Mouse (Mus musculus) myocyte (in vitro differentiated cells): Measurements from ENCODE around the gene Fcho2.

Experiments used
- CEBPB ChIP-seq: IDR thresholded peaks from 2 replicates; pipeline ENCODE4 v1.6.1; 2011; ENCODE audit warnings: mild to moderate bottlenecking, moderate library complexity; ENCODE audit not compliant: poor library complexity, insufficient read depth, severe bottlenecking
- MAX ChIP-seq: IDR thresholded peaks from one replicate; pipeline ENCODE4 v1.6.1; 2011; ENCODE audit warnings: low read depth, mild to moderate bottlenecking, control low read depth
- MYOG ChIP-seq, 3 experiments: IDR thresholded peaks; one replicate each; pipeline ENCODE4 v1.6.1; 2011; ENCODE audit warnings: control low read depth in 2 of 3, low read depth in 2 of 3, mild to moderate bottlenecking in 2 of 3; ENCODE audit not compliant: insufficient read length in 2 of 3, control insufficient read depth in 1 of 3, insufficient read depth in 1 of 3
- POLR2A ChIP-seq: IDR thresholded peaks from one replicate; pipeline ENCODE4 v1.6.1; 2011; ENCODE audit warnings: low read depth, mild to moderate bottlenecking, control low read depth, moderate library complexity; ENCODE audit not compliant: insufficient read length
- POLR2AphosphoS2 ChIP-seq: IDR thresholded peaks from one replicate; pipeline ENCODE4 v1.6.1; 2011; ENCODE audit warnings: low read depth, control low read depth; ENCODE audit not compliant: insufficient read length
- REST ChIP-seq: IDR thresholded peaks from one replicate; pipeline ENCODE4 v1.6.1; 2011; ENCODE audit warnings: mild to moderate bottlenecking, control low read depth, moderate library complexity; ENCODE audit not compliant: insufficient read depth, insufficient read length
- SRF ChIP-seq: IDR thresholded peaks from one replicate; pipeline ENCODE4 v1.6.1; 2011; ENCODE audit warnings: low read depth; ENCODE audit not compliant: control insufficient read depth, insufficient read length
- TCF12 ChIP-seq: IDR thresholded peaks from one replicate; pipeline ENCODE4 v1.6.1; 2011; ENCODE audit warnings: mild to moderate bottlenecking, control low read depth; ENCODE audit not compliant: poor library complexity, insufficient read depth, severe bottlenecking
- TCF3 ChIP-seq: IDR thresholded peaks from one replicate; pipeline ENCODE4 v1.6.1; 2011; ENCODE audit warnings: low read depth, control low read depth; ENCODE audit not compliant: insufficient read length
- USF1 ChIP-seq: IDR thresholded peaks from one replicate; pipeline ENCODE4 v1.6.1; 2011; ENCODE audit warnings: low read depth, mild to moderate bottlenecking, control low read depth, moderate library complexity

- TF ChIP-seq POLR2AphosphoS2 = no peak
- no peak for TF ChIP-seq USF1
- TF ChIP-seq POLR2A = no peak
- TF ChIP-seq MAX = no peak
- no peak for TF ChIP-seq CEBPB
- TF ChIP-seq TCF12 = no peak
- TF ChIP-seq REST = no peak
- no peak for TF ChIP-seq TCF3
- TF ChIP-seq SRF = no peak
- no peak for TF ChIP-seq MYOG (IDR thresholded peaks at IDR 0.05; ENCODE audit: control insufficient read depth in 1 of 3, insufficient read depth in 1 of 3, insufficient read length in 2 of 3, low read depth in 2 of 3)
These were observed 21.3 kb upstream of the Fcho2 start for GRCm38 (mm10) chr13:98836423-98837088.
